Mouse (Mus musculus): ENCODE data around the gene Ccdc13.

The Ccdc13 gene

DNA sequence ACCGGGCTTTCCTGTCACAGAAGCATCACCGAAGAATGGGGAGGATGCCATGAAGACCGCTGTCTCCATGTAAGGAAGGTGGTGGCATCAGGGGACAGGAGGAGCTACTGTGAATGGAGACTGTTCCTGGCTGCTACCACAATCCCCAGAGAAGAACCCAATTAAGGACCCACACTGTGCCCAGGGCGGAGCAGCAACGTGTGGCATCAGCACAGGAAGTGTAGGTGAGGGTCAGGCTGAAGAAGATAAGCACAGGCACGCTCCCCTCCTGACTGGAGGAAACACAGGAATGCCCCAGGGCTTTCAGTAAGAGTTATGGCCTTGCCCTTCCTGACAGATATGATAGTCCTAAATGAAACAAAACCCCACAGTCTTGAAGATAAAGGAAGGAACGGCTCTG, 36.5 kb downstream of the Ccdc13 start:
- DNase-seq (ENCODE audit: low spot score in 2 of 2): no peak

DNA sequence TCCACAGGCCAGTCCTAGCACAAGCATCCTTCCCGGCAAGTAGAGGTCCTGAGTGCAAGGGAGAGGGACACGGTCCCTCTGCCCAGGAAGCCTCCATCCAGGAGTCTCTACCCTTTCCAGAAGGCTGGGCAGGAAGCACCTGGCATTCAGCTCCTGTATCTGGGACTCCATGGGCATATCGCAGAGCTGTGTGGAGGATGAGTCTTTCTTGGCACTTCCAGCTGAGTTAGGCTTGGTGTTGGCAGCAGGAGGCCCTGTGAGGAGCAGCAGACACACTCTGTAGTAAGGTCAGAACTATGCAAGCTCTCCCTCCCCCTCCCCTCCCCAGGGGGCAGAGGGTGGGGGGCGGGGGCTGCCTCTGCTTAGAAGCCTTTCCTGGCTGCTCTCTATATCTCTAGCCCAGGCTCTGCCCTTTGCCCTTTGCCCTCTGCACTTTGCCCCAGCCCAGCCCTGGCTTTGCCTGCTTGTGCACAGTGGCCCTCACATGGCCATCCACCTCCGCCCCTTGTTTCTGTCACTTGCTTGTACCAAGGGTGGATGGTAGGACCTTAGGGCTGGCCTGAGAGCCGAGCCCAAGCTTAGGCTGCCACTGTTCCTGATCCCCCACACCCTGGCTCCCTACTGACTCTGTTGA, 40.3 kb downstream of the Ccdc13 start:
- DNase-seq (ENCODE audit: low spot score in 2 of 2): no peak

DNA sequence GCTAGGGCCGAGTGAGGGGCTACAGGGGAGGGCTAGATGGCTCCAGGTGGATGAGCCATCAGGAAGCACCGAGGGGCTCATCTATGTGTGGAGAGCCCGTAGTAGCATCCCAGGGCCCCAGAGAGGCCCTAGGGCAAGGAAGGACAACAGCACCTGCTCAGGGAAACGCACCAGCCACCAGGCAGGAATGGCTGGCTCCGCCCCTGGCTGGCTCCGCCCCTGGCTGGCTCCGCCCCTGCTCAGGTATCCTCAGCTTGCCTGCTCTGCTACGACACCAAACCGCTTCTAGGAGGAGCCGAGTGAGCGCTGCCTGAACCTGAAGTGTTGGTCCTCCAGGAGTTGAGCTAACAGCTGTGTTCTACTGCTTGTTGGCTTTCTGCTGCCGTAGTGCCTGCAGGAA, 41.5 kb downstream of the Ccdc13 start:
- no peak for DNase-seq (ENCODE audit: low spot score in 2 of 2)

DNA sequence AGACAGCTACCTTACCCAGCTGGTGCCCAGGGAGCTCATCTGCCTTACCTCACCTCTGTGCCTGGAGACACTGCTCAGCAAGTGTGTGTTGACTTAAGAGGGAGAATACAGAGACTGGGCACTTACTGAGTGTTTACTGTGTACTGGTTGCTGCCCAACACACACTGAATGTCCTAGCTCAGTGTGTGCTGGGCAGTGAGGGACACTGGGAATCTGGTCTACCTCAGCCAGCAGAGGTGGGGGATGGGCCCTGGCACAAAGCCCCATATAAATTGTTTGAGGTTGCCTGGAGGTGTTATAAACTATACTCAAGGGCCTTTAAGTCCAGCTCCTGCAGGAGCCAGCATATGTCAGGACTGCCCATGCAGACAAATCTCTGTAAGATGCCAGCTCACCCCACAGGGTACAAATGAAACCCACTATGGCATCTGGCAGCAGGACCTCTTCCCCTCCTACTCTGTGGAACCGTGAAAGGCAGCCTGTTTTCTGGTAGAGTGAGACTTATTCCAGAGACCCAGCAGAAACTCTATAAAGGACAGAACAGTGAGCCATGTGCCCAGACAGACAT, 44.2 kb downstream of the Ccdc13 start:
- no peak for DNase-seq (ENCODE audit: low spot score in 2 of 2)

DNA sequence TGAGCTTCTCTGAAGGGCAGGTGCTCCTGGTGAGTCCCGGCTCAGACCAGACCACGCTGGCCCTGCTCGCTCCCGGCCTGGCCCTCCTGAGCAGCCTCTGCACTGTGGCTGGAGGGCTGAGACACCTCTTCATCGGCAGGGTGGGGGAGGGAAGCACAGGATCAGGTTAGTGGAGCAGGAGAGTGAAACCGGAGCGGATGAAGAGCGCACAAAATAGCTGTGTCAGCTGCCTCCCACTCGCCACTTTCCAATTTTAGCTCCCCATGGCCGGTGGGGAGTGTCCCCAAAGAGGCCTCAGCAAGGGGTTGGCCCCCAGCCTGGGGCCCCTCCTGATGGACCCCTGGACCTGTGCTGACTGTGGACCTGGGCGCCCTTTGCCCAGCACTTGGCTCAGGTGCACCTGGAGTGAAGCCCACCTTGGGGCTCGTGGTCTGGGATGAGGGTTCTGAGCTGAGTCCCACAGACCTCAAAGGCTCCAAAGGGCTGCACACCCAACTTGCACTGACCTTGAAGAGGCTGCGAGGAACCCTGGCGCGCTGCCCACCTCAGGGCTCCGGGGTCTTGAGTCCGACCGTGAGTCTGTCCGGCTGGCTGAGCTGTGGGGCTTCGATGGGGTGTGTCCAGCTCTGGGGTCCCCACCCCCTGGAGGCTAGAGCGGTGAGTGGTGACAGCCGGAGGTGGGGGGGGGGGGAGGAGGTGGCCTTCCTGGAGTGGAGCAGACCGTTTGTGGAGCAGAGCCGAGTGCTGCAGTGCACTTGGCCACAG, 47.3 kb downstream of the Ccdc13 start, which contains the start of gene Hhatl:
Gene Hhatl (minus strand): TSS at position 751 of the 765 bp plus-strand sequence.
- DNase-seq (ENCODE audit: low spot score in 2 of 2): no peak

DNA sequence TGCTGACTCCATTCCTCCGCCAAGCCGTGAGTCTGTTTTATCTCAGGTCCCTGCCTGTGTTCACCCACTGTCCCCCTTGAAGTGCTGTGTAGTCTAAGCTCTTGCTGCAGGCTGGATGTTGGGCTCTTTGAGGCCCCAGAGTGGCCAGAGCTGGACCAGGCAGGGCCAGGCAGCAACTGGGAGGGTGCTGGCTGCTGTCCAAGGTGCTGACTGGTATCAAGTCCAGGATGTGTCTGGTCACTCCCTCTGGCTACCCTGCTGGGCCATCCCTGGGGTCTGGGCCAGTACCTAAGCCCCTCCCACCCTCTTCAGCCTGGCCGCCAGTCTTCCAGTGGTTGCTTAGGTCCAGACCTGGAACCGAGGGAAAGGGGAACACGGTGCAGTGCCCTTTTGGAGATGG, 48.1 kb downstream of the Ccdc13 start:
- DNase-seq (ENCODE audit: low spot score in 2 of 2): peak; percentile 36 to 57

DNA sequence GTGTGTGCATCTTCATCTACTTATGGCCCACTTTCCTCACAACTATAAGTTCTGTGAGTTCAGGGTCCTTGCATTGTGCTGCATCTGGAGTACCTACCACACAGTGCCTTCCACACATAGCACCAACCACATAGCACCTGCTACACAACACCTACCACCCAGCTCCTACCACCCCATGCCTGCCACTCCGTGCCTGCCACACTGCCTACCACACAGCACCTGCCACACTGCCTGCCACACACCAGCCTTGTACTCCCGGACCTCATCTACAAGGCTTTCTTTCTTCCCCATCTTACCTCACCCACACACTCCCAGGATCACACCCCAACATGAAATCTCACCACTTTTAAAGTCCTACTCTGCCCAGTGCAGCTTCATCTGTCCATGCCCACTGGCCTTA, 52.9 kb downstream of the Ccdc13 start:
- DNase-seq (ENCODE audit: low spot score in 2 of 2): no peak

DNA sequence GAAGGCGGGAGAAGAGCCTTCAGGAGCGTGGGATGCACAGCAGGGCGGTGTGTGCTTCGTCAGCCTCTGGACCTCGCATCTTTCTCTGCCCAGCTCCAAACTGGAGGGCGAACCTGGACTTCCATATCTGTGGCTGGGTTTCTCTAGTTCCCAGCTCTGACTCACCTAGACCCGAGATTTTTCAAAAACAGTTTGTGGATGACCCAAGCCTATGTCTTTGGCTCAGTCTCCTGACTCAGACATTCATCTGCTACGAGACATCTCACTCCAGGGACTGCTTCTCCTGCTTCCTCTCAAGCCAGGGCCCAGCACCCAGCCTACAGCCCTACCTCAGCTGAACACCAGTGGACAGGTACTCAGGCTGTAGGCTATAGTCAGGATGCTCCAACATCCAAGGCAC, 54.0 kb downstream of the Ccdc13 start:
- no peak for DNase-seq (ENCODE audit: low spot score in 2 of 2)

DNA sequence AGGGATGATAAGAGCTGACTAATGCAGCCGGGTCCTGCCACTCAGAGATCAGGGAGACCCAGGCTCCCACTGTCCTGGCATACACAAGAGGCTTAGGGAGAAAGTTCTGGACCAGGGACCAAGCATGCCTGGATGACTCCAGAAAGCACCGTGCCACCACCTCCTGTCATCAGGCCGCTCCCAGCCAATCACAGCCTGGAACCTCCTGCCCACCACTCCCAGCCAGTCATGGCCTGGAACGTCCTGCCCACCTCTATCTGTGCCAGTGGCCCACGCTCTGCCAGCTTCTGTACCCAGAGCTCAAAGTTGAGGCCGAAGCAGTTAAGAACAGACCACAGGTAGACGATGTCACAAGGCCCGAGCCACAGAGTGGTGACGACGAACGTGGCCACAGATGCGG, 54.5 kb downstream of the Ccdc13 start:
- DNase-seq (ENCODE audit: low spot score in 2 of 2): no peak

DNA sequence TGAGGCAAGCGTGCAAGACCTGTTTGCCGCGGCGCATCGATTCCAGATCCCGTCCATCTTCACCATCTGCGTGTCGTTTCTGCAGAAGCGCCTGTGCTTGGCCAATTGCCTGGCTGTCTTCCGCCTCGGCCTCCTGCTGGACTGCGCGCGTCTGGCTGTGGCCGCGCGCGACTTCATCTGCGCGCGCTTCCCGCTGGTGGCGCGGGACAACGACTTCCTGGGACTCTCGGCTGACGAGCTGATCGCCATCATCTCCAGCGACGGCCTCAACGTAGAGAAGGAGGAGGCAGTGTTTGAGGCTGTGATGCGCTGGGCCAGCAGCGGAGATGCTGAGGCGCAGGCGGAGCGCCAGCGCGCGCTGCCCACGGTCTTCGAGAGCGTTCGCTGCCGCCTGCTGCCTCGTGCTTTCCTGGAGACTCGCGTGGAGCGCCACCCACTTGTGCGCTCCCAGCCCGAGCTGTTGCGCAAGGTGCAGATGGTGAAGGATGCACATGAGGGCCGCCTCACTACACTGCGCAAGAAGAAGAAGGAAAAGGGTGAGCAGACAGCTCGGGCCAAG, 61.1 kb downstream of the Ccdc13 start:
- no peak for DNase-seq (ENCODE audit: low spot score in 2 of 2)

DNA sequence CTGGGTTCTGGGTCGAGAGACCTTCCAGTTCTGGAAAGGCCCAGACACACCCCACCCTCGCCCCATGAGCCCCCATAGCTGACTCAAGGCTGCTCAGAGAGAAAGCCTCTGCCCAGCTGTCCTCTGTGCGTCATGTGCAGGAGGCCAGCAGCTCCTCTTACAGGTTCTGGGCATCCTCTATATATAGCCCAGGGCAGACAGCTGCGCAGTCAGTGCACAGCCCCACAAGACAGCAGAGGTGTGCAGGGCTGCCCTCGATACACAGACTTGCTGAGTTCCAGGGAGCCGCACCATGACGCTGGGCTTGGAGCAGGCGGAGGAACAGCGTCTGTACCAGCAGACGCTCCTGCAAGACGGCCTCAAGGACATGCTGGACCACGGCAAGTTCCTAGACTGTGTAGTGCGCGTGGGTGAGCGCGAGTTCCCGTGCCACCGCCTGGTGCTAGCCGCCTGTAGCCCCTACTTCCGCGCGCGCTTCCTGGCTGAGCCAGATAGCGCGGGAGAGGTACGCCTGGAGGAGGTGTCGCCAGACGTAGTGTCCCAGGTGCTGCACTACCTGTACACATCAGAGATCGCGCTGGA, 61.7 kb downstream of the Ccdc13 start, which contains the start of gene Klhl40:
Gene Klhl40 (plus strand): TSS at position 124 of the 582 bp plus-strand sequence.
- DNase-seq (ENCODE audit: low spot score in 2 of 2): no peak

DNA sequence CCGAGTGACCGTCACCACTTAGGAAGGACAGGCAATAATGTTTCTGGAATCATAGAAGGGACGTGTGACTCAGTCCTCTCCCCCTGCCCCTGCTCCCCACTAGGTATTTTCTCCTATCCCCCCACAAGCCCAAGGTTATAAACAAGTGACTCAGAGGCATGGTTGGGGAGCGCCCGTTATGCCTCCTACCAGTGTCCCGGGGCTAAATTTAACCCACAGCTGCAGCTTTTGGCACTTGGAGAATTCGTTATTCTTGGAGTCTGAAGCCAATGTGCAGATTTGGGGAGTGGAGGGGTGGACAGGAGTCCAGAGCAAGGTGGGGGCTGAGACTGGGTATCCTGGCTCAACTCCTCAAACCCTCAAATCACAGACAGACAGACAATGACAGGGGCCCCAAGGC, 62.8 kb downstream of the Ccdc13 start:
- DNase-seq (ENCODE audit: low spot score in 2 of 2): no peak

DNA sequence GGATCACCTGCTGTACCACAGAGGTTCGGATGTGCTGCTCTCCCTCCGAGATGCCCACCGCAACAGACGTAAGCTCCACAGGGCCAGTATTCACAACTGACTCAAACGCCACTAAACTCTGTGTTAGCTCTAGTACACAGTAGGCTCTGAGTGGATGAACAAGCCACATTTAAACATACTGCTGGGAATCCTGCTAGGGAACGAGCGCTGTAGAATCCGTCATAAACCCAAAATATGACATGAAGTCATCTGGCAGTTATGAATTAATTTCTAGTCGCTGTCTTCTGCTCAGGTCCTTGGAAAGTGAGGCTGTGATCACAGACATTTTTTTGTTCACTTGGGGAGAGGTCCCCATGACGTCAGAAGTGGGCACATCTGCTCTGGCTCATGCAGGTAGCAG, 63.3 kb downstream of the Ccdc13 start:
- DNase-seq (ENCODE audit: low spot score in 2 of 2): no peak

DNA sequence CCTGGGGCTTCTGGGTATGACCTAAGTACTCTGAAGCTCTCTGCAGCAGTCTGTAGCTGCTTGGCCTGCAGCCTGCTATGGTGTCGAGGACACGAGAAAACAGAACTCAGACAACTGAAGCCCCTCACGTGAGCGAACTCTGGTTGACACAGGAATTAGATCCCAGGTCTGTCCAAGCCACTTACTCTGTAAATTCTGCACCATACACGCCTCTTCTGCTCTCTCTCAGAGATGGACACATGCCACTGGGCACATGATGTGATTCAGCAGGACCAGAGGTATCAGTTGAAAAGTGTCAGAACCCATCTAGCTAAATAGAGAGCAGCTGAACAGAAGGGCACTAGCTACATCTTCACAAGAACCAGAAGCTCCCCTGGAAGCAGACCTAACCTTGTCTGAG, 66.8 kb downstream of the Ccdc13 start:
- no peak for DNase-seq (ENCODE audit: low spot score in 2 of 2)

DNA sequence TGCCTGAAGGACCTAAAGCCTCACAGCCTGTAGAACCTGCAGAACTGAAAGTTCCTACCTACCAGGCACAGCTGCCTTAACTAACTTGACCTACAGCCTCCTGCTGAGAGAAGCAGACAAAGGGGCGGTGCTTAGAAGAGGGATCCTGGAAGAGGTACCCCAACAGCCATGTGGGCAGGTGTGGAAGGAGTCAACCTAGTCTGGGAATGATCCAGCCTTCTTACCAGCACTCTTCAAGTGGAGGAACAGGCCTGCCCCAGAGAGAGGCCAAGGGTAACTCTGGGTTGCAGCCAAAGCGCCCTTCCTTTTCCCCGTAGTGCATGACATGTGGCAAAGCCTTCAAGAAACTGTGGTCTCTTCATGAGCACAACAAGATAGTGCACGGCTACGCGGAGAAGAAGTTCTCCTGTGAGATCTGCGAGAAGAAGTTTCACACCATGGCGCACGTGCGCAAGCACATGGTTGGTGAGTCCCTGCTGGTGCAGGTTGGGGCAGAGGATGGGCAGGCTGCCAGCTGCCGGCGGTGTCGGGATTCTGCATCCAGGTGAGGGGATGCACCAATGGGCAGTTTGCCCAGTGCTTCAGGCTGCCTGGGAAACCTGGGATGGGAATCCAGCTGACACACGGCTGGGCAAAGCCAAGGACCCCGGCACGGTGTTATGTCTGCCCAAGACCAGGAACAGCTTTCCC, 74.0 kb downstream of the Ccdc13 start:
- no peak for DNase-seq (ENCODE audit: low spot score in 2 of 2)

DNA sequence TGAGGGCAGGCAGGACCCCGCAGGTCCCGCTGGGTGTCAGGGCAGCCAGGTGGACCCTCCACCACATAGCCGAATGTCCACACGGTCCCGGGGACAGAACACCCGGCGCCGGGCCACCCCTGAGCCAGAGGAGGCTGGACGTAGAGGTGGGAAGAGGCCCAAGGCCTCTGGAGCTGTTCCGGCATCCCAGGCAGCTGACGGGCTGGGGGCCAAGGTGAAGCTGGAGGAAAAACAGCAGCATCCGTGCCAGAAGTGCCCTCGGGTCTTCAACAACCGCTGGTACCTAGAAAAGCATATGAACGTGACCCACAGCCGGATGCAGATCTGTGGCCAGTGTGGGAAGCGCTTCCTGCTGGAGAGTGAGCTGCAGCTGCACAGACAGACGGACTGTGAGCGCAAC, 75.5 kb downstream of the Ccdc13 start:
- no peak for DNase-seq (ENCODE audit: low spot score in 2 of 2)

DNA sequence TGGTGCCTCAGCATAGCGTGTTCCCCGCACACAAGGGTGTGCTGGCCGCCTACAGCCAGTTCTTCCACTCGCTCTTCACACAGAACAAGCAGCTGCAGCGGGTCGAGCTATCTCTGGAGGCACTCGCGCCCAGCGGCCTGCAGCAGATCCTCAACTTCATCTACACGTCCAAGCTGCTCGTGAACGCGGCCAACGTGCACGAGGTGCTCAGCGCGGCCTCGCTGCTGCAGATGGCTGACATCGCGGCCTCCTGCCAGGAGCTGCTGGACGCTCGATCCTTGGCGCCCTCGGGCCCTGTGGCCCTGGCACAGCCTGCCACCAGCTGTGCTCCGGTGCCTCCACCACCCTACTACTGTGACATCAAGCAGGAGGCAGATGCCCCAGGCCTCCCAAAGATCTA, 76.5 kb downstream of the Ccdc13 start:
- no peak for DNase-seq (ENCODE audit: low spot score in 2 of 2)

DNA sequence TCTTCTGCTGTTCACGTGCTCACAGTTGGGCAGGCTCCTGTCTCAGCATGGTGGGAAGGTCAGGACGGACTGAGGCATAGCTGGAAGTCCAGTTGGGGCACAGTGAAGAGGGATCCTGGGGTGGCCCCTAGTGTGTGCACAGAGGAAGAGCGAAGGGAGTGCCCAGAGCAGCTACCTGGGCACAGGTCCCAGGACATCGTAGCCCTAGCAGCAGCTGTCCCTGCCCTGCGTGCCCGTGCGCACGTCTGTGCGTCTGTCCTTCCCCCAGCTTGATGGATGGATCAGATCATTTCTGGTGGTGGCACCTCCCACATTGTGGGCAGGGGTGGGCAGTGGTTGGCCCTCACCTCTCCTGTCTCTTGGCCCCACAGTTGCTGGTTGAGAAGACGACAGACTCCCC, 77.0 kb downstream of the Ccdc13 start:
- DNase-seq (ENCODE audit: low spot score in 2 of 2): no peak

DNA sequence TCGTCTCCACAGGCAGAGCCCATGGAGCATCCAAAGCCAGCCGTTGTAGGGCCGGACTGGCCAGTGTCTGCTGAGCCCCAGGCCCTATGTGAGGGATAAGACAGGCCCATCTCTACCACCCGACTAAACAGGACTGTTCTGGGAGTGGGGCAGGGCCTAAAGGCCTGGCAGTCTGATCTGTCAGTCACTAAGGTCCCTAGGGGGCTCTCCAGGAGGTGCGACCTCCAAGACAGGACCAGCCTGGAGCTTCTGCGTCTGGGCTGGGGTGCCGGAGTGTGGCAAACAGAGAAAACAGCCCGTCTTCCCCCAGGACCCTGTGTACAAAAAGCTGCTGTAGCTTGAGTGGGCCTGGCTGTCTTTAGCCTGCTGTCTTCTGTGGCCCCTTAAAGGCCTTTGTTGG, 77.5 kb downstream of the Ccdc13 start:
- no peak for DNase-seq (ENCODE audit: low spot score in 2 of 2)

DNA sequence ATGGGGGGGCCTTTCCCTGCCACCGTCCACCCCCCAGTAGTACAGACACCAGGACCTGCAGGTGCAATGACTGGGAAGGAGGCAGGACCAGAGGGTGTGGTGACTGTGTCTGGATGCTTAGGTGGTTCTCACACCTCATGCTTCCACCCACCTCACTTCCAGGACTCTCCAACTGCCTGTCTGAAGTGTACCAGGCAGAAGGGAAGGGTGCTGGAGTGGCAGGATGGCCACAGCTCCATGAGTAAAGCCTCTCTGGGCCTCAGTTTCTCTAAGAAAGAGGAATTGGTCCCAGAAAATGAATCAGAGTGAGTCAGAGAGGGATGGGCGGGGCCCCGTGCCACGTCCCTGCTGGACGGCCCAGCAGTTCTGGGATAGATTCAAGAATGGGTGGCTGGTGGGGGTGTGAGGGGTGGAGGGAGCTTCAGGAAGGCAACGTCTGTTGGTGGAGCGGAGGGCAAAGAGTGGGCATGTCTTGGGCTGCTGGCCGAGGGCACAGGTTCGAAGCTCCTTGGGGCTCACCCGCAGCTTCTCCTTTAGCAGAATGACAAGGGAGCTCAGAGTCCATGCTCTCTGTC, 78.1 kb downstream of the Ccdc13 start:
- DNase-seq (ENCODE audit: low spot score in 2 of 2): peak in 1 of 2 experiments; percentile 35
